Mouse (Mus musculus) thymus, adult 18-20 months (tissue): ENCODE data around the gene Lrrtm4.

ENCODE experiments used
- DNase-seq, 2 experiments: peaks; one replicate each; pipeline ENCODE4 v3.0.0; 2022; ENCODE audit warnings: mixed read lengths in 2 of 2

Lrrtm4 gene

GRCm38 (mm10) chr6:80750769-80751168 is 732.1 kb downstream of the Lrrtm4 start:
- no peak for DNase-seq

- no peak for DNase-seq
These were observed 742.0 kb downstream of the Lrrtm4 start for GRCm38 (mm10) chr6:80760641-80761204.

DNA sequence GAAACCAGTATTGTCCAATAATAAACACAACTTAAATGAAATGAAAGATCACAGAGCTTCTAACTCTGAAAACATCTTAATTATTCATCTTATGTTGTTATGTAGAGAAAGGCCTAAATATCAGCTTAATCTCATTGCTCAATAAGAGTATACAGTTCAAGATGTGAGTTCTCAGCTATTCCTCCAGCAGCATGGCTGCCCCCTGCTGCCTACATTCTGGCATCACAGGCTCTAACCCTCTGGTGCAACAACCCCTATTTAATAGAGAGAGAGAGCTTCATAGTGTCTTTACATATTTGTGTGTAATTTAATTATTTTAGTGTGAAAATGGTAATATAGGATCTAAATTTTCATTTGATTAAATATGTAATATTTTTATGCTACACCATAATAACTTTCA is 767.6 kb downstream of the Lrrtm4 start:
- no peak for DNase-seq

GRCm38 (mm10) chr6:80823753-80824152 is 805.1 kb downstream of the Lrrtm4 start:
- no peak for DNase-seq

GRCm38 (mm10) chr6:80839784-80840183 is 821.1 kb downstream of the Lrrtm4 start:
- no peak for DNase-seq

DNA sequence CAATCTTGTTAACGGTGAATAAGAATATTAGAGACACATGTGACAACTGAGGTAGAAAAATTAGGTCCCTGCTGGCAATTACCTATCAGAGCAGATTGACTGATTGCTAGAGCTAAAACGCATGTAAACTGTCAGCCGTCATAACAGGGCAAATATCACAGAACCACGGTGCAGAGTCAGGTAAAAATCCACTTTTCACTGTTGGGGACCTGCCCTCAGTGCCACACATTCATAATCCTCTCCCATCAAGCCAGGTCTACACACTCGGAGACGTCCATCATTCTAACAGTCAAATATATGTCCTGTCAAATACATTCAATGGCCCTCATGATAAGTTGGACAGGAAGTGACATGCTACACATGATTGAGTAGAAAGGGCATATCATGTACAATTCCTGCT is 826.6 kb downstream of the Lrrtm4 start:
- DNase-seq, result no peak

GRCm38 (mm10) chr6:80856910-80857543 is 838.4 kb downstream of the Lrrtm4 start:
- DNase-seq, result no peak
